ENCODE assay signal across 23 mouse cellular contexts in genomic region chr8:108613280-108613679, GRCm38 (mm10).
DNase-seq lines count a peak whose midpoint lies in the region; ATAC-seq lines count a peak whose summit lies in the region.
"Had no signal": no experiment of that assay in that cellular context is flagged by ENCODE, and none has a peak within 500 bp of the region (broad histone marks: within the 10 kb centered on the region; RNA-seq: fewer than 3 reads in every experiment).

No protein-coding gene starts in this region.

- no peaks in the 10 kb centered on the region for H3K36me3 ChIP-seq in heart, embryonic 10.5 days
- no peaks in the 10 kb centered on the region for H3K36me3 ChIP-seq in heart, embryonic 11.5 days (ENCODE audit: control insufficient read depth, insufficient read depth, low read length)
- H3K36me3 ChIP-seq in lung, embryonic 15.5 days: no peaks in the 10 kb centered on the region
- no peaks in the 10 kb centered on the region for H3K36me3 ChIP-seq in midbrain, embryonic 11.5 days (ENCODE audit: control insufficient read depth, insufficient read depth, low read length)
- H3K36me3 ChIP-seq in midbrain, embryonic 13.5 days: no peaks in the 10 kb centered on the region
- H3K36me3 ChIP-seq: embryonic facial prominence, embryonic 13.5 days; G1E; hindbrain, embryonic 13.5 days had no signal

- no peaks in the 10 kb centered on the region for H3K9me3 ChIP-seq in heart, embryonic 10.5 days
- H3K9me3 ChIP-seq in heart, embryonic 11.5 days (replicated peaks; ENCODE audit: control insufficient read depth, low read length): no peaks in the 10 kb centered on the region
- no peaks in the 10 kb centered on the region for H3K9me3 ChIP-seq in lung, embryonic 15.5 days
- no peaks in the 10 kb centered on the region for H3K9me3 ChIP-seq in midbrain, embryonic 11.5 days (ENCODE audit: control insufficient read depth, low read length)
- no peaks in the 10 kb centered on the region for H3K9me3 ChIP-seq in midbrain, embryonic 13.5 days
- H3K9me3 ChIP-seq: embryonic facial prominence, embryonic 13.5 days; hindbrain, embryonic 13.5 days had no signal

- peaks cover 17% of the 10 kb centered on the region for H3K4me1 ChIP-seq in heart, embryonic 10.5 days
- peaks cover 10% of the 10 kb centered on the region for H3K4me1 ChIP-seq in heart, embryonic 11.5 days (ENCODE audit: control insufficient read depth, insufficient read depth, low read length)
- peaks cover 18% of the 10 kb centered on the region; the same call in 1 of the 2 replicates for H3K4me1 ChIP-seq in lung, embryonic 15.5 days
- peaks cover 10% of the 10 kb centered on the region for H3K4me1 ChIP-seq in midbrain, embryonic 11.5 days (ENCODE audit: control insufficient read depth, insufficient read depth, low read length)
- H3K4me1 ChIP-seq in midbrain, embryonic 13.5 days (replicated peaks): peaks cover 16% of the 10 kb centered on the region

- peak overlapping the region; percentile 52; the same call in 1 of the 2 replicates for H3K27ac ChIP-seq in heart, embryonic 10.5 days
- H3K27ac ChIP-seq in heart, embryonic 11.5 days (ENCODE audit: low read depth, low read length): no peak overlapping the region
- peak overlapping the region; percentile 84 for H3K27ac ChIP-seq in lung, embryonic 15.5 days
- H3K27ac ChIP-seq in midbrain, embryonic 11.5 days (ENCODE audit: low read depth, low read length): no peak overlapping the region
- H3K27ac ChIP-seq in midbrain, embryonic 13.5 days: no peak overlapping the region
- H3K27ac ChIP-seq: embryonic facial prominence, embryonic 13.5 days; hindbrain, embryonic 13.5 days; hindbrain, postnatal 0 days had no signal

- no peak overlapping the region for H3K9ac ChIP-seq in heart, embryonic 11.5 days (ENCODE audit: low read depth, low read length)
- H3K9ac ChIP-seq in lung, embryonic 15.5 days: no peak overlapping the region
- no peak overlapping the region for H3K9ac ChIP-seq in midbrain, embryonic 11.5 days (ENCODE audit: low read length)
- no peak overlapping the region for H3K9ac ChIP-seq in midbrain, embryonic 13.5 days (replicated peaks)
- H3K9ac ChIP-seq: embryonic facial prominence, embryonic 13.5 days; hindbrain, embryonic 13.5 days had no signal

- H3K4me3 ChIP-seq in heart, embryonic 10.5 days: no peak overlapping the region
- no peak overlapping the region for H3K4me3 ChIP-seq in heart, embryonic 11.5 days (ENCODE audit: low read depth, low read length)
- H3K4me3 ChIP-seq in lung, embryonic 15.5 days: no peak overlapping the region
- H3K4me3 ChIP-seq in midbrain, embryonic 11.5 days (ENCODE audit: low read depth, low read length): no peak overlapping the region
- no peak overlapping the region for H3K4me3 ChIP-seq in midbrain, embryonic 13.5 days (replicated peaks)
- H3K4me3 ChIP-seq: embryonic facial prominence, embryonic 13.5 days; erythroblast, embryonic 14.5 days; hindbrain, embryonic 13.5 days had no signal

- 62% methylated on average over 2 of the region's 2 CpGs for WGBS in heart, embryonic 10.5 days
- 59% methylated on average over 2 of the region's 2 CpGs for WGBS in heart, embryonic 11.5 days (ENCODE audit: insufficient replicate concordance)
- WGBS in lung, embryonic 15.5 days: 25% methylated on average over 2 of the region's 2 CpGs
- 60% methylated on average over 2 of the region's 2 CpGs for WGBS in midbrain, embryonic 11.5 days
- WGBS in midbrain, embryonic 13.5 days: 51% methylated on average over 2 of the region's 2 CpGs

- H3K4me2 ChIP-seq in heart, embryonic 11.5 days: no peak overlapping the region
- no peak overlapping the region for H3K4me2 ChIP-seq in lung, embryonic 15.5 days
- H3K4me2 ChIP-seq in midbrain, embryonic 11.5 days: no peak overlapping the region
- H3K4me2 ChIP-seq in midbrain, embryonic 13.5 days (replicated peaks): no peak overlapping the region
- H3K4me2 ChIP-seq: embryonic facial prominence, embryonic 13.5 days; hindbrain, embryonic 13.5 days had no signal

- ATAC-seq in heart, embryonic 11.5 days (replicated peaks; ENCODE audit: insufficient number of reproducible peaks, low FRiP score, low TSS enrichment): no peak
- peak; percentile 58; the same call in 1 of the 2 replicates for ATAC-seq in lung, embryonic 15.5 days (ENCODE audit: borderline replicate concordance, extremely low read depth, low FRiP score, low TSS enrichment)
- ATAC-seq in midbrain, embryonic 11.5 days (ENCODE audit: low FRiP score): no peak
- no peak for ATAC-seq in midbrain, embryonic 13.5 days
- ATAC-seq: forebrain, embryonic 14.5 days; hindbrain, postnatal 0 days; inflammation-experienced regulatory T-cells, adult 6 months; Patski had no signal

- no peak for DNase-seq in heart, embryonic 10.5 days (ENCODE audit: low spot score)
- no peak for DNase-seq in lung, postnatal 36 days
- DNase-seq in midbrain, embryonic 11.5 days (ENCODE audit: low spot score, missing footprints): peak; percentile 44
- DNase-seq in adrenal gland, postnatal 36 days: no peak
- DNase-seq: adrenal gland, postnatal 10 days; B cell, adult 2 months; cerebellum, adult 11 months; cerebellum, adult 2 months; cerebellum, adult 9-11 months; cerebellum, postnatal 25 days; gastrocnemius, postnatal 25 days had no signal

- no peaks in the 10 kb centered on the region for H3K27me3 ChIP-seq in heart, embryonic 10.5 days (ENCODE audit: insufficient read depth, poor library complexity, severe bottlenecking)
- H3K27me3 ChIP-seq in heart, embryonic 11.5 days (ENCODE audit: control insufficient read depth, insufficient read depth, low read length): no peaks in the 10 kb centered on the region
- no peaks in the 10 kb centered on the region for H3K27me3 ChIP-seq in lung, embryonic 15.5 days
- no peaks in the 10 kb centered on the region for H3K27me3 ChIP-seq in midbrain, embryonic 11.5 days (ENCODE audit: control insufficient read depth, insufficient read depth, low read length)
- no peaks in the 10 kb centered on the region for H3K27me3 ChIP-seq in midbrain, embryonic 13.5 days
- H3K27me3 ChIP-seq: CH12.LX; embryonic facial prominence, embryonic 13.5 days had no signal

Comparison
In these comparisons a context has a peak if more than half of its experiments do, and no peak if none do; other contexts are left out.
1. H3K27ac ChIP-seq: peak in heart, embryonic 10.5 days (single experiment) and lung, embryonic 15.5 days (single experiment); none in heart, embryonic 11.5 days (single experiment), midbrain, embryonic 11.5 days (single experiment) and midbrain, embryonic 13.5 days (single experiment).